Mouse (Mus musculus) hindbrain, embryonic 11.5 days (tissue): ENCODE data around the gene Lce1l. TPM values are rescaled to one million over a fixed set of nuclear protein-coding genes. Genes with fewer than 3 reads are reported as not detected.
"Not testable (repeated sequence)": the region's sequence is repeated elsewhere in the genome, so short reads cannot be mapped to it uniquely, and the experiment has no call there.

Experiments
- ATAC-seq: fragments of 200-750 bp; cut with Nextera tagmentation; 2 replicates; pipeline ENCODE4 v1.8.0; 2017; ENCODE audit warnings: mild to moderate bottlenecking, moderate TSS enrichment, moderate library complexity; ENCODE audit not compliant: low FRiP score
- DNase-seq: peaks from one replicate; pipeline ENCODE4 v3.0.0-alpha.2; 2015; ENCODE audit warnings: low spot score
- H3K27ac ChIP-seq: fragments of 300-500 bp; sonication (generic); 2 replicates; pipeline ENCODE4 v1.5.1; 2014; ENCODE audit warnings: mild to moderate bottlenecking, low read depth, low read length
- H3K27me3 ChIP-seq: fragments of 300-500 bp; sonication (generic); 2 replicates; pipeline ENCODE4 v1.6.1; 2014; ENCODE audit warnings: mild to moderate bottlenecking, low read length, moderate library complexity, mixed read lengths; ENCODE audit not compliant: control insufficient read depth, insufficient read depth
- H3K36me3 ChIP-seq: fragments of 300-500 bp; sonication (generic); 2 replicates; pipeline ENCODE4 v1.6.1; 2014; ENCODE audit warnings: mild to moderate bottlenecking, low read length, moderate library complexity, mixed read lengths; ENCODE audit not compliant: control insufficient read depth, insufficient read depth
- H3K4me1 ChIP-seq: fragments of 300-500 bp; sonication (generic); replicated peaks from 2 replicates; pipeline ENCODE4 v1.6.1; 2014; ENCODE audit warnings: low read length, mixed read lengths; ENCODE audit not compliant: control insufficient read depth, insufficient read depth
- H3K4me2 ChIP-seq: fragments of 300-500 bp; sonication (generic); replicated peaks from 2 replicates; pipeline ENCODE4 v1.6.1; 2014; ENCODE audit warnings: mild to moderate bottlenecking, low read depth, low read length
- H3K4me3 ChIP-seq: fragments of 300-500 bp; sonication (generic); 2 replicates; pipeline ENCODE4 v1.5.1; 2014; ENCODE audit warnings: low read depth, low read length
- H3K9ac ChIP-seq: fragments of 300-500 bp; sonication (generic); 2 replicates; pipeline ENCODE4 v1.6.1; 2014; ENCODE audit warnings: low read depth, low read length
- H3K9me3 ChIP-seq: fragments of 300-500 bp; sonication (generic); 2 replicates; pipeline ENCODE4 v1.6.1; 2016; ENCODE audit warnings: low read length; ENCODE audit not compliant: control insufficient read depth
- WGBS: fragments of 180-500 bp; shearing (Covaris S2); extraction: QIAGEN DNeasy Blood & Tissue Kit; methylation state at CpG from one replicate; pipeline ENCODE4 v1.1.7; 2014; 5-methylcytosine and 5-hydroxymethylcytosine counted together
- polyA plus RNA-seq: library from polyadenylated mRNA; unstranded; fragments of >200 nt; fragmentation: Nextera tagmentation; extraction: Ambion mirVana; gene quantifications from 2 replicates; pipeline ENCODE4 v1.2.1, GENCODE M21; 2014

Gene Lce1l
- not detected in 2 replicates for polyA plus RNA-seq

DNA sequence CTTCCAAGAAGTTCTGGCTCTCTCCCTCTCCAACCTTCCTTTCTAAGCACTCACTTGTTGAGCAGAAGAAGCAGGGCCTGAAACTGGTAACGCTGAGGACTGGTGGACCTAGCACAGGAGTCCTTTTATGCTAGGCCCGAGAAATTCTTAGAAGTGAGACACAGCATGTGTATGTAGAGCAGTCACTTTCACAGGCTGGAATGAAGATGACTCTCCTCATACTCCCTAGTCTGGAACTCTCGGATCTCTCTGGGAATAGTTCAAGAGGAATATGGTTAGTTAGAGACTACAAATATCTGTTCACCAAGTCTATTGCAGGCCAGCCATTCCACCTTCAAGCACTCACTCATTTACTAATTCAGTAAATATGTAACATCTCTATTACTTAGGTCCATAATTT, at the start of gene Lce1l:
Gene Lce1l (minus strand): TSS at position 101 of the 400 bp plus-strand sequence.
- ATAC-seq (no peak), DNase-seq (no peak)
- H3K9me3 ChIP-seq, result no peaks in the 10 kb centered on the region
- H3K4me3 ChIP-seq, result no peak within 1 kb of the TSS
- 91% methylated on average over 3 of the region's 3 CpGs for WGBS
- H3K27ac ChIP-seq, result no peak within 1 kb of the TSS
- H3K9ac ChIP-seq, result no peak within 1 kb of the TSS
- H3K27me3 ChIP-seq, result no peaks in the 10 kb centered on the region
- no peaks in the 10 kb centered on the region for H3K4me1 ChIP-seq
- H3K36me3 ChIP-seq, result no peaks in the 10 kb centered on the region
- H3K4me2 ChIP-seq, result no peak within 1 kb of the TSS

DNA sequence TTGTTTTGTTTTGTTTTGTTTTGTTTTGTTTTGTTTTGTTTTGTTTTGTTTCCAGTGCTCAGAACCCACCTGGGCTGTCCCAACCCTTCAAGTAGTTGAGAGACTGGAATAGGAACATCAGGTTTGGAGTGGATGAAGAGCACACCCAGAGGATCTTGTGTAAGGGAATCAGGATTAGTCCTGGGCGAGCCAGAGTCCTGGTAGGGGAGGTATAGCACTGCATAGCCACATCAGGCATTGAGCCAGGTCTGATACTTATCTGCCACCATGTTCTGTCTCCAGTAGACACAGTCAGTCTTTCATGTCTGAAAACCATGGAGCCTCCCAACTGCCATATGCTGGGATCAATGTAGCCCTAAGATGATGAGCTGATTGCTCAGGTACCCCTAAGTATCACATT, 43.4 kb upstream of the Lce1l start:
- no peak overlapping the region for H3K4me2 ChIP-seq
- no peak for ATAC-seq
- DNase-seq, result no peak
- no peaks in the 10 kb centered on the region for H3K9me3 ChIP-seq
- H3K4me1 ChIP-seq, result no peaks in the 10 kb centered on the region
- no peak overlapping the region for H3K27ac ChIP-seq
- H3K9ac ChIP-seq, result no peak overlapping the region
- H3K4me3 ChIP-seq, result no peak overlapping the region
- no peaks in the 10 kb centered on the region for H3K36me3 ChIP-seq
- 52% methylated on average over 1 of the region's 1 CpGs for WGBS
- no peaks in the 10 kb centered on the region for H3K27me3 ChIP-seq

GRCm38 (mm10) chr3:92894063-92894462, 43.0 kb upstream of the Lce1l start:
- no peak overlapping the region for H3K4me2 ChIP-seq
- H3K27ac ChIP-seq, result no peak overlapping the region
- H3K4me1 ChIP-seq, result no peaks in the 10 kb centered on the region
- no peak for DNase-seq
- no peak overlapping the region for H3K9ac ChIP-seq
- H3K4me3 ChIP-seq, result no peak overlapping the region
- no peak for ATAC-seq
- no peaks in the 10 kb centered on the region for H3K27me3 ChIP-seq
- WGBS, result 76% methylated on average over 3 of the region's 3 CpGs
- no peaks in the 10 kb centered on the region for H3K9me3 ChIP-seq
- H3K36me3 ChIP-seq, result no peaks in the 10 kb centered on the region

- Histone ChIP-seq H3K4me1 (no peaks in the 10 kb centered on the region), H3K27me3 (no peaks in the 10 kb centered on the region), H3K4me2 (no peak overlapping the region), H3K9ac (no peak overlapping the region), H3K36me3 (no peaks in the 10 kb centered on the region), H3K4me3 (no peak overlapping the region), H3K27ac (no peak overlapping the region), H3K9me3 (no peaks in the 10 kb centered on the region)
- WGBS, result 93% methylated on average over 3 of the region's 3 CpGs
- ATAC-seq (no peak), DNase-seq (no peak)
Observed at GRCm38 (mm10) chr3:92874180-92874579, 23.1 kb upstream of the Lce1l start.

GRCm38 (mm10) chr3:92870116-92870515, 19.0 kb upstream of the Lce1l start, which contains the start of gene 2310050C09Rik:
Gene 2310050C09Rik (minus strand): TSS chr3:92870216.
- no peak for ATAC-seq
- DNase-seq, result no peak
- no peaks in the 10 kb centered on the region for H3K4me1 ChIP-seq
- no peak within 1 kb of the TSS for H3K9ac ChIP-seq
- WGBS, result 88% methylated on average over 4 of the region's 4 CpGs
- no peaks in the 10 kb centered on the region for H3K9me3 ChIP-seq
- H3K4me3 ChIP-seq, result no peak within 1 kb of the TSS
- H3K4me2 ChIP-seq, result no peak within 1 kb of the TSS
- H3K36me3 ChIP-seq, result no peaks in the 10 kb centered on the region
- no peak within 1 kb of the TSS for H3K27ac ChIP-seq
- H3K27me3 ChIP-seq, result no peaks in the 10 kb centered on the region

- Histone ChIP-seq H3K36me3 (no peaks in the 10 kb centered on the region), H3K4me2 (no peak within 1 kb of the TSS), H3K27ac (no peak within 1 kb of the TSS), H3K9me3 (no peaks in the 10 kb centered on the region), H3K27me3 (no peaks in the 10 kb centered on the region), H3K4me1 (no peaks in the 10 kb centered on the region), H3K9ac (no peak within 1 kb of the TSS), H3K4me3 (no peak within 1 kb of the TSS)
- WGBS, result 67% methylated on average over 1 of the region's 1 CpGs
- DNase-seq, result no peak
- ATAC-seq, result no peak
Observed at GRCm38 (mm10) chr3:92827108-92827507, 24.0 kb downstream of the Lce1l start, which contains the start of gene Kprp. Gene Kprp (minus strand): TSS chr3:92827247.

- ATAC-seq (no peak), DNase-seq (no peak)
- Histone ChIP-seq H3K9ac (no peak overlapping the region), H3K36me3 (no peaks in the 10 kb centered on the region), H3K9me3 (no peaks in the 10 kb centered on the region), H3K27ac (no peak overlapping the region), H3K4me3 (no peak overlapping the region), H3K4me1 (no peaks in the 10 kb centered on the region), H3K27me3 (no peaks in the 10 kb centered on the region), H3K4me2 (no peak overlapping the region)
- WGBS, result 24% methylated on average over 1 of the region's 1 CpGs
Observed at GRCm38 (mm10) chr3:92825808-92826207, 25.3 kb downstream of the Lce1l start.

DNA sequence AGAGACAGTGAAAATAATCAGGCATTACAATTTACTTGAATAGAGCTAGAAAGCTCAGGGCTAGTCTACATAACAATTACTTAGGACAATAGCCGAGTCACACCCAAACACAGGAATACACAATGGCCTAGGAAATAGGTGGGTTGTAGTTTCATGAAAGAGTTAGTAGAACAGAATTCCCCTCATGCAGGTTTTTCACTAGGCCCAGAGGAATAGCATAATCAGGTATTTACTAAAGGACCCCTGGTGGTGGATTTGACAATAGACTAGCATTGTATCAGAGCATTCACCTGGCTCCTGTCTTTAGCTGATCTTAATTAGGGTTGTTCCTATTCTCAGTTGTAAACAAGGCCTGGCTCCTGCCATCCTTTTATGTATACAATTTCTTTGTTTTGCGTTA, 35.0 kb downstream of the Lce1l start:
- WGBS, result 87% methylated on average over 2 of the region's 2 CpGs
- H3K9me3 ChIP-seq, H3K9ac ChIP-seq, H3K4me2 ChIP-seq, H3K27ac ChIP-seq, H3K4me3 ChIP-seq, DNase-seq, H3K36me3 ChIP-seq, ATAC-seq, H3K27me3 ChIP-seq, H3K4me1 ChIP-seq: not testable (repeated sequence)

GRCm38 (mm10) chr3:92815581-92815980, 35.5 kb downstream of the Lce1l start:
- Histone ChIP-seq H3K36me3 (no peaks in the 10 kb centered on the region), H3K9ac (no peak overlapping the region), H3K4me3 (no peak overlapping the region), H3K4me2 (no peak overlapping the region), H3K9me3 (no peaks in the 10 kb centered on the region), H3K27ac (no peak overlapping the region), H3K4me1 (no peaks in the 10 kb centered on the region), H3K27me3 (no peaks in the 10 kb centered on the region)
- no peak for ATAC-seq
- WGBS, result 90% methylated on average over 3 of the region's 3 CpGs
- DNase-seq, result no peak
